Mouse (Mus musculus): Measurements from ENCODE around the gene Ccdc27. TPM values are rescaled to one million over a fixed set of nuclear protein-coding genes. Genes with fewer than 3 reads are reported as not detected.

The Ccdc27 gene
- not detected in 2 replicates for polyA plus RNA-seq (2012; rRNA removed; ENCODE audit: low replicate concordance)

GRCm38 (mm10) chr4:154042577-154042976 lies at the start of gene Ccdc27:
Gene Ccdc27 (minus strand): TSS chr4:154042677.

GRCm38 (mm10) chr4:154025641-154026440 lies 16.6 kb downstream of the Ccdc27 start, which contains the start of gene Smim1:
Gene Smim1 (minus strand): TSS chr4:154026230.

GRCm38 (mm10) chr4:154011646-154012089 lies 30.8 kb downstream of the Ccdc27 start, which contains the start of gene Lrrc47:
Gene Lrrc47 (plus strand): TSS chr4:154011731.

Other genes starting within 250 kb of the Ccdc27 start
- 27.7 and 39.4 TPM in 2 replicates for gene A430005L14Rik, start 85.4 kb downstream of the Ccdc27 start, polyA plus RNA-seq (2012; rRNA removed; ENCODE audit: low replicate concordance)
- gene Dffb, start 67.6 kb downstream of the Ccdc27 start, polyA plus RNA-seq (2012; rRNA removed; ENCODE audit: low replicate concordance) = 8.2 and 15.1 TPM in 2 replicates
- 16.2 and 18.6 TPM in 2 replicates for gene Cep104, start 67.5 kb downstream of the Ccdc27 start, polyA plus RNA-seq (2012; rRNA removed; ENCODE audit: low replicate concordance)
- gene Lrrc47, start 30.9 kb downstream of the Ccdc27 start, polyA plus RNA-seq (2012; rRNA removed; ENCODE audit: low replicate concordance) = 31.1 and 53.7 TPM in 2 replicates
- 114 and 165 TPM in 2 replicates for gene Smim1, start 16.4 kb downstream of the Ccdc27 start, polyA plus RNA-seq (2012; rRNA removed; ENCODE audit: low replicate concordance)
- 0.06 TPM in 1 of 2 replicates, not detected in the other for gene Trp73, start 97.5 kb upstream of the Ccdc27 start, polyA plus RNA-seq (2012; rRNA removed; ENCODE audit: low replicate concordance)
- 17.3 and 27.8 TPM in 2 replicates for gene Wrap73, start 99.7 kb upstream of the Ccdc27 start, polyA plus RNA-seq (2012; rRNA removed; ENCODE audit: low replicate concordance)
- 173 and 225 TPM in 2 replicates for gene Tprgl, start 118.0 kb upstream of the Ccdc27 start, polyA plus RNA-seq (2012; rRNA removed; ENCODE audit: low replicate concordance)
- 6.0 and 7.7 TPM in 2 replicates for gene Megf6, start 128.1 kb upstream of the Ccdc27 start, polyA plus RNA-seq (2012; rRNA removed; ENCODE audit: low replicate concordance)